Mouse (Mus musculus) olfactory bulb, adult 2 months (tissue): ENCODE measurements around the gene Parp6.
A peak's percentile ranks its signal among the peaks of the same experiment; 100 is the strongest.

Experiments used
- CTCF ChIP-seq: fragments of 200-500 bp; IDR thresholded peaks from 2 replicates; pipeline ENCODE4 v1.5.1; 2012; ENCODE audit warnings: low read depth, mild to moderate bottlenecking, low read length, moderate library complexity; ENCODE audit not compliant: insufficient read depth
- POLR2A ChIP-seq: fragments of 200-500 bp; IDR thresholded peaks from 2 replicates; pipeline ENCODE4 v1.6.1; 2012; ENCODE audit warnings: mild to moderate bottlenecking, low read depth, low read length, moderate library complexity; ENCODE audit not compliant: insufficient read depth

DNA sequence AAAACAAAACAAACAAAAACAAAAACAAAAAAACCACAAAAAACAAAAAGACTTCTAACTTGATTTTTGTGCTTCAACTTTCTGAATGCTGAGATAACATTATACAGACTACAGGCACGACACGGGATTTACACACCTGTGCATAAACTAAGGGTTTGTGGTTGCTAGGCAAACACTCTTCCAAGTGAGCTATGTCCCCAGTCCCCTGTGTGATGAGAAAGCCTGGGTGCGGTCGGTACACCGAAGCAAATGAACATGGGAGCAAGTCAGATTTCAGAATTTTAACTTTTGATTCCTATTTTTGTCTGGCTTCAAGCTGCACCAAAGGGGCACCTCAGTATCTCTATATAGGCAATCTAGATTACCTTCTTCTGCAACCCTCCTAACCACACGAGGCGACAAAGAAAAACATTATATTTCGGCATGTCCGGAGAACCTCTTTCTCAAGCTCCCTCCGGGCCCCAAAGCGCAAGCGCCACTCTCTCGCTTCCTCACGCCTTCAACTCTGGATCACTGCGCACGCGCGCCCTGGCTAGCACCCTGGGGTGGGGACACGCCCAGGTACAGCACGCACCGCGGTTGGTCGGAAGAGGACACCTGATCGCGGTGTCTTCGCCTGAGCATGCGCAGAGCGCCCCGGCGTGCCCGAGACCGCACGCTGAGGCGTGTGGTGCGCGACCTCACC lies at the start of gene Parp6:
- TF ChIP-seq CTCF (no peak), POLR2A (peak; percentile 64)
